Mouse (Mus musculus) forebrain, embryonic 11.5 days (tissue): ENCODE measurements around the gene Zfp248. TPM values are rescaled to one million over a fixed set of nuclear protein-coding genes. Genes with fewer than 3 reads are reported as not detected.

Source experiments
- ATAC-seq: fragments of 200-750 bp; cut with Nextera tagmentation; replicated peaks from 2 replicates; pipeline ENCODE4 v1.8.0; 2017; ENCODE audit warnings: moderate TSS enrichment; ENCODE audit not compliant: low FRiP score
- DNase-seq: peaks from one replicate; pipeline ENCODE4 v3.0.0-alpha.2; 2017; ENCODE audit warnings: low spot score
- H3K27ac ChIP-seq: fragments of 300-500 bp; sonication (generic); 2 replicates; pipeline ENCODE4 v1.5.1; 2014; ENCODE audit warnings: low read depth, low read length
- H3K27me3 ChIP-seq: fragments of 300-500 bp; sonication (generic); 2 replicates; pipeline ENCODE4 v1.6.1; 2014; ENCODE audit warnings: mild to moderate bottlenecking, low read length, mixed read lengths; ENCODE audit not compliant: control insufficient read depth, insufficient read depth
- H3K36me3 ChIP-seq: fragments of 300-500 bp; sonication (generic); 2 replicates; pipeline ENCODE4 v1.6.1; 2014; ENCODE audit warnings: mild to moderate bottlenecking, low read length, moderate library complexity, mixed read lengths; ENCODE audit not compliant: control insufficient read depth, insufficient read depth
- H3K4me1 ChIP-seq: fragments of 300-500 bp; sonication (generic); replicated peaks from 2 replicates; pipeline ENCODE4 v1.6.1; 2014; ENCODE audit warnings: low read length, mixed read lengths; ENCODE audit not compliant: control insufficient read depth, insufficient read depth
- H3K4me2 ChIP-seq: fragments of 300-500 bp; sonication (generic); 2 replicates; pipeline ENCODE4 v1.6.1; 2014; ENCODE audit warnings: low read depth, mild to moderate bottlenecking, low read length, moderate library complexity, mixed read lengths; ENCODE audit not compliant: severe bottlenecking
- H3K4me3 ChIP-seq: fragments of 300-500 bp; sonication (generic); 2 replicates; pipeline ENCODE4 v1.5.1; 2014; ENCODE audit warnings: low read depth, low read length
- H3K9ac ChIP-seq: fragments of 300-500 bp; sonication (generic); 2 replicates; pipeline ENCODE4 v1.6.1; 2014; ENCODE audit warnings: low read length
- H3K9me3 ChIP-seq: fragments of 300-500 bp; sonication (generic); 2 replicates; pipeline ENCODE4 v1.6.1; 2016; ENCODE audit warnings: low read length, mixed read lengths; ENCODE audit not compliant: control insufficient read depth
- WGBS: fragments of 180-500 bp; shearing (Covaris S2); extraction: QIAGEN DNeasy Blood & Tissue Kit; methylation state at CpG from one replicate; pipeline ENCODE4 v1.1.7; 2014; 5-methylcytosine and 5-hydroxymethylcytosine counted together
- polyA plus RNA-seq: library from polyadenylated mRNA; unstranded; fragments of >200 nt; fragmentation: Nextera tagmentation; extraction: Ambion mirVana; gene quantifications from 2 replicates; pipeline ENCODE4 v1.2.1, GENCODE M21; 2014

Zfp248 gene
- polyA plus RNA-seq, 1 experiment from 2014 or later, result 9.6 TPM

- DNase-seq, result no peak
- Histone ChIP-seq H3K4me2 (no peak overlapping the region), H3K36me3 (peaks cover 16% of the 10 kb centered on the region), H3K4me3 (no peak overlapping the region), H3K4me1 (no peaks in the 10 kb centered on the region), H3K9ac (no peak overlapping the region), H3K27me3 (no peaks in the 10 kb centered on the region), H3K27ac (no peak overlapping the region), H3K9me3 (peaks cover 4% of the 10 kb centered on the region; the same call in 1 of the 2 replicates)
- WGBS, result 79% methylated on average over 4 of the region's 4 CpGs
- no peak for ATAC-seq
Observed at GRCm38 (mm10) chr6:118431502-118431901, 23.8 kb downstream of the Zfp248 start.

- H3K27me3 ChIP-seq, result no peaks in the 10 kb centered on the region
- no peak overlapping the region for H3K4me3 ChIP-seq
- no peak for ATAC-seq
- DNase-seq, result no peak
- peaks cover 4% of the 10 kb centered on the region; the same call in 1 of the 2 replicates for H3K9me3 ChIP-seq
- H3K36me3 ChIP-seq, result peaks cover 16% of the 10 kb centered on the region
- no peak overlapping the region for H3K9ac ChIP-seq
- WGBS, result 98% methylated on average over 1 of the region's 1 CpGs
- no peak overlapping the region for H3K27ac ChIP-seq
- H3K4me1 ChIP-seq, result no peaks in the 10 kb centered on the region
- no peak overlapping the region for H3K4me2 ChIP-seq
Observed at GRCm38 (mm10) chr6:118426666-118427065, 28.7 kb downstream of the Zfp248 start.

GRCm38 (mm10) chr6:118419050-118419920 lies 36.0 kb downstream of the Zfp248 start, which contains the start of gene Bms1:
Gene Bms1 (minus strand): TSS chr6:118419474.
- ATAC-seq, result peak; percentile 97
- peaks cover 3% of the 10 kb centered on the region; the same call in 1 of the 2 replicates for H3K4me1 ChIP-seq

GRCm38 (mm10) chr6:118410428-118410827 lies 44.9 kb downstream of the Zfp248 start:
- ATAC-seq (no peak), DNase-seq (no peak)
- H3K4me2 ChIP-seq, result no peak overlapping the region
- no peaks in the 10 kb centered on the region for H3K27me3 ChIP-seq
- H3K4me1 ChIP-seq, result no peaks in the 10 kb centered on the region
- H3K36me3 ChIP-seq, result peaks cover 8% of the 10 kb centered on the region; the same call in 1 of the 2 replicates
- 73% methylated on average over 1 of the region's 1 CpGs for WGBS
- no peak overlapping the region for H3K27ac ChIP-seq
- no peak overlapping the region for H3K4me3 ChIP-seq
- H3K9ac ChIP-seq, result no peak overlapping the region
- H3K9me3 ChIP-seq, result no peaks in the 10 kb centered on the region

More at GRCm38 (mm10) chr6:118419050-118419920, 36.0 kb downstream of the Zfp248 start, which contains the start of gene Bms1:
- no peaks in the 10 kb centered on the region for H3K27me3 ChIP-seq
- no peaks in the 10 kb centered on the region for H3K9me3 ChIP-seq
- DNase-seq, result peak; percentile 93
- WGBS, result under 1% methylated on average over 67 of the region's 67 CpGs
- no peak within 1 kb of the TSS for H3K27ac ChIP-seq
- H3K4me3 ChIP-seq, result peak within 1 kb of the TSS; percentile 89
- H3K4me2 ChIP-seq, result peak within 1 kb of the TSS; percentile 61
- peaks cover 3% of the 10 kb centered on the region; the same call in 1 of the 2 replicates for H3K36me3 ChIP-seq
- peak within 1 kb of the TSS; percentile 85 for H3K9ac ChIP-seq

- no peak overlapping the region for H3K27ac ChIP-seq
- WGBS, result 94% methylated on average over 5 of the region's 5 CpGs
- H3K4me1 ChIP-seq, result no peaks in the 10 kb centered on the region
- H3K27me3 ChIP-seq, result no peaks in the 10 kb centered on the region
- ATAC-seq (no peak), DNase-seq (no peak)
- peaks cover 9% of the 10 kb centered on the region; the same call in 1 of the 2 replicates for H3K36me3 ChIP-seq
- no peak overlapping the region for H3K4me3 ChIP-seq
- H3K4me2 ChIP-seq, result no peak overlapping the region
- H3K9ac ChIP-seq, result no peak overlapping the region
- no peaks in the 10 kb centered on the region for H3K9me3 ChIP-seq
Observed at GRCm38 (mm10) chr6:118408510-118408909, 46.8 kb downstream of the Zfp248 start.

- no peaks in the 10 kb centered on the region for H3K27me3 ChIP-seq
- H3K9ac ChIP-seq, result no peak overlapping the region
- H3K4me1 ChIP-seq, result no peaks in the 10 kb centered on the region
- no peak overlapping the region for H3K27ac ChIP-seq
- no peaks in the 10 kb centered on the region for H3K9me3 ChIP-seq
- ATAC-seq (no peak), DNase-seq (no peak)
- H3K36me3 ChIP-seq, result peaks cover 5% of the 10 kb centered on the region; the same call in 1 of the 2 replicates
- 91% methylated on average over 4 of the region's 4 CpGs for WGBS
- H3K4me2 ChIP-seq, result no peak overlapping the region
- H3K4me3 ChIP-seq, result no peak overlapping the region
Observed at GRCm38 (mm10) chr6:118406421-118406820, 48.9 kb downstream of the Zfp248 start.

- no peak overlapping the region for H3K9ac ChIP-seq
- ATAC-seq, result no peak
- H3K27ac ChIP-seq, result no peak overlapping the region
- H3K4me1 ChIP-seq, result no peaks in the 10 kb centered on the region
- no peaks in the 10 kb centered on the region for H3K9me3 ChIP-seq
- DNase-seq, result no peak
- no peaks in the 10 kb centered on the region for H3K27me3 ChIP-seq
- H3K4me2 ChIP-seq, result no peak overlapping the region
- H3K36me3 ChIP-seq, result peaks cover 9% of the 10 kb centered on the region; the same call in 1 of the 2 replicates
- no peak overlapping the region for H3K4me3 ChIP-seq
Observed at GRCm38 (mm10) chr6:118390746-118391145, 64.6 kb downstream of the Zfp248 start.

- H3K36me3 ChIP-seq, result peaks cover 7% of the 10 kb centered on the region; the same call in 1 of the 2 replicates
- WGBS, result 91% methylated on average over 3 of the region's 3 CpGs
- no peaks in the 10 kb centered on the region for H3K9me3 ChIP-seq
- no peak overlapping the region for H3K27ac ChIP-seq
- H3K4me2 ChIP-seq, result no peak overlapping the region
- H3K9ac ChIP-seq, result no peak overlapping the region
- ATAC-seq (no peak), DNase-seq (no peak)
- no peak overlapping the region for H3K4me3 ChIP-seq
- H3K27me3 ChIP-seq, result no peaks in the 10 kb centered on the region
- H3K4me1 ChIP-seq, result no peaks in the 10 kb centered on the region
Observed at GRCm38 (mm10) chr6:118385962-118386361, 69.4 kb downstream of the Zfp248 start.
